In genomic region chr2:26954735-26955395, GRCm38 (mm10) we compare ENCODE assay signal across 28 mouse cellular contexts. TPM values are rescaled to one million over a fixed set of nuclear protein-coding genes. Genes with fewer than 3 reads are reported as not detected.
A peak's percentile ranks its signal among the peaks of the same experiment; 100 is the strongest.
DNase-seq lines count a peak whose midpoint lies in the region; ATAC-seq and TF ChIP-seq lines count a peak whose summit lies in the region.
"Had no signal": no experiment of that assay in that cellular context is flagged by ENCODE, and none has a peak within 500 bp of the region (broad histone marks: within the 10 kb centered on the region; RNA-seq: fewer than 3 reads in every experiment).

No protein-coding gene starts in this region.

- peaks cover 63% of the 10 kb centered on the region for H3K36me3 ChIP-seq in liver, postnatal 0 days (replicated peaks; ENCODE audit: insufficient read depth, low read length)
- H3K36me3 ChIP-seq in thymus, adult 2 months (ENCODE audit: control insufficient read depth, insufficient read depth, low read length), result peaks cover 66% of the 10 kb centered on the region

- no peak for TF ChIP-seq CTCF in liver, postnatal 0 days (IDR thresholded peaks at IDR 0.05; ENCODE audit: low read depth)
- no peak for TF ChIP-seq CTCF in thymus, adult 2 months (IDR thresholded peaks at IDR 0.05; ENCODE audit: borderline replicate concordance, control insufficient read depth, extremely low read depth, insufficient read depth, low read length, poor library complexity)

- no peak for TF ChIP-seq EP300 in liver, postnatal 0 days (IDR thresholded peaks at IDR 0.05; ENCODE audit: low read depth)

- ATAC-seq in liver, postnatal 0 days, result no peak
- ATAC-seq: forebrain, embryonic 14.5 days had no signal

- no peaks in the 10 kb centered on the region for H3K9me3 ChIP-seq in liver, postnatal 0 days (ENCODE audit: low read length)
- H3K9me3 ChIP-seq: embryonic facial prominence, embryonic 15.5 days; forebrain, embryonic 10.5 days; heart, embryonic 12.5 days; hindbrain, embryonic 10.5 days had no signal

- H3K9ac ChIP-seq in liver, postnatal 0 days (replicated peaks), result no peak overlapping the region
- H3K9ac ChIP-seq: embryonic facial prominence, embryonic 15.5 days; heart, embryonic 12.5 days had no signal

- peaks cover 4% of the 10 kb centered on the region; the same call in 1 of the 2 replicates for H3K4me1 ChIP-seq in liver, postnatal 0 days (ENCODE audit: insufficient read depth)
- peaks cover 2% of the 10 kb centered on the region; the same call in 1 of the 2 replicates for H3K4me1 ChIP-seq in thymus, adult 2 months (replicated peaks; ENCODE audit: control insufficient read depth, insufficient read depth, low read length)
- H3K4me1 ChIP-seq: embryonic facial prominence, embryonic 15.5 days; forebrain, embryonic 10.5 days; heart, embryonic 12.5 days; hindbrain, embryonic 10.5 days had no signal

- 0 out of 2 replicates have a peak overlapping the region, but pooled peaks have one; percentile 29 for H3K27ac ChIP-seq in liver, postnatal 0 days (ENCODE audit: low read depth)
- H3K27ac ChIP-seq in thymus, adult 2 months (ENCODE audit: control insufficient read depth, insufficient read depth, low read length), result peak overlapping the region; percentile 45; the same call in 1 of the 2 replicates
- H3K27ac ChIP-seq: embryonic facial prominence, embryonic 15.5 days; forebrain, embryonic 10.5 days; gastrocnemius, adult 2 months; hindbrain, embryonic 10.5 days had no signal

- H3K4me3 ChIP-seq in liver, postnatal 0 days (ENCODE audit: low read depth, low read length), result no peak overlapping the region
- no peak overlapping the region for H3K4me3 ChIP-seq in thymus, adult 2 months (ENCODE audit: control insufficient read depth, insufficient read depth, low read length)
- H3K4me3 ChIP-seq: embryonic facial prominence, embryonic 15.5 days; erythroblast, embryonic 14.5 days; forebrain, embryonic 10.5 days; gastrocnemius, adult 2 months; heart, embryonic 12.5 days; hindbrain, embryonic 10.5 days had no signal

- WGBS in liver, postnatal 0 days (ENCODE audit: insufficient replicate concordance), result 76% methylated on average over 2 of the region's 2 CpGs
- 94% methylated on average over 2 of the region's 2 CpGs for WGBS in thymus, adult 2 months

- H3K27me3 ChIP-seq in liver, postnatal 0 days (ENCODE audit: insufficient read depth, low read length), result no peaks in the 10 kb centered on the region
- no peaks in the 10 kb centered on the region for H3K27me3 ChIP-seq in thymus, adult 2 months (ENCODE audit: control insufficient read depth, insufficient read depth, low read length)
- H3K27me3 ChIP-seq: embryonic facial prominence, embryonic 15.5 days; heart, embryonic 12.5 days had no signal

- no peak for TF ChIP-seq POLR2A in thymus, adult 2 months (IDR thresholded peaks at IDR 0.05; ENCODE audit: control insufficient read depth, extremely low read depth, insufficient read depth, low read length, poor library complexity)

- no peak overlapping the region for H3K4me2 ChIP-seq in liver, postnatal 0 days (ENCODE audit: low read depth, low read length)
- H3K4me2 ChIP-seq: embryonic facial prominence, embryonic 15.5 days; heart, embryonic 12.5 days had no signal

- no peak for DNase-seq in liver, postnatal 0 days
- no peak for DNase-seq in liver
- DNase-seq in thymus, adult 2 months, result no peak
- no peak for DNase-seq in thymus, adult 18-20 months
- DNase-seq in thymus, postnatal 25 days, result peak; percentile 42
- DNase-seq in layer of hippocampus, postnatal 36 days, result no peak
- DNase-seq in adrenal gland, postnatal 10 days, result no peak
- DNase-seq: adrenal gland, adult 2 months; adrenal gland, postnatal 36 days; cerebellum, adult 11 months; cerebellum, adult 8-10 months; cerebellum, postnatal 14 days; embryo, embryonic 11 days; gastrocnemius, adult 2 months; gastrocnemius, postnatal 25 days had no signal

RNA-seq across cellular contexts. Expression of gene Rexo4, which starts 9.3 kb away (rescaled TPM):
- polyA plus RNA-seq in liver, postnatal 0 days (2015; fragmentation: Nextera tagmentation; extraction: Ambion mirVana), result 13.7 and 14.2 TPM in 2 replicates
- 49.7 and 56.2 TPM in 2 replicates for polyA plus RNA-seq in thymus, adult 2 months (2012; rRNA removed)
- total RNA-seq in layer of hippocampus, postnatal 36 days (2021), result 10 to 100 TPM; 64.8 to 74.5 TPM
- total RNA-seq in adrenal gland, postnatal 10 days (2021), result 10 to 100 TPM; 28.6 to 31.0 TPM

RNA-seq across cellular contexts. Expression of gene Adamts13, which starts 18.4 kb away (rescaled TPM):
- polyA plus RNA-seq in liver, postnatal 0 days (2015; fragmentation: Nextera tagmentation; extraction: Ambion mirVana), result 1.7 and 1.9 TPM in 2 replicates
- 1.1 and 1.2 TPM in 2 replicates for polyA plus RNA-seq in thymus, adult 2 months (2012; rRNA removed)
- total RNA-seq in layer of hippocampus, postnatal 36 days (2021), result 1 to 10 TPM in 1 of 2 experiments, under 1 TPM in 1; 0.71 to 1.7 TPM
- 1 to 10 TPM; 1.9 to 3.1 TPM for total RNA-seq in adrenal gland, postnatal 10 days (2021)
- total RNA-seq: adrenal gland, adult 2 months; adrenal gland, postnatal 36 days; common myeloid progenitor, adult 5-6 weeks; ES-E14; gastrocnemius, adult 2 months; gastrocnemius, postnatal 25 days; granulocyte monocyte progenitor cell, adult 5-6 weeks; heart, adult 8-10 months; heart, postnatal 25 days had no signal
- polyA plus RNA-seq: embryonic facial prominence, embryonic 11.5 days; erythroblast, embryonic 14.5 days; forebrain, embryonic 10.5 days; heart, embryonic 12.5 days; heart, embryonic 16.5 days; hindbrain, embryonic 10.5 days had no signal

RNA-seq across cellular contexts. Expression of gene Stkld1, which starts 21.0 kb away (rescaled TPM):
- 0.06 TPM in 1 of 2 replicates, not detected in the other for polyA plus RNA-seq in liver, postnatal 0 days (2015; fragmentation: Nextera tagmentation; extraction: Ambion mirVana)
- 0.75 and 0.96 TPM in 2 replicates for polyA plus RNA-seq in thymus, adult 2 months (2012; rRNA removed)
- total RNA-seq in layer of hippocampus, postnatal 36 days (2021), result under 1 TPM in 1 of 2 experiments, not detected in 1; 0.46 TPM
- total RNA-seq in adrenal gland, postnatal 10 days (2021), result under 1 TPM; 0.18 to 0.27 TPM
- total RNA-seq: ES-E14; gastrocnemius, adult 2 months; gastrocnemius, postnatal 25 days; heart, adult 8-10 months; heart, postnatal 25 days had no signal
- polyA plus RNA-seq: embryonic facial prominence, embryonic 11.5 days had no signal

RNA-seq across cellular contexts. Expression of gene Surf4, which starts 21.1 kb away (rescaled TPM):
- polyA plus RNA-seq in liver, postnatal 0 days (2015; fragmentation: Nextera tagmentation; extraction: Ambion mirVana), result 105 and 112 TPM in 2 replicates
- polyA plus RNA-seq in thymus, adult 2 months (2012; rRNA removed), result 410 and 472 TPM in 2 replicates
- total RNA-seq in layer of hippocampus, postnatal 36 days (2021), result 10 to 100 TPM; 59.0 to 59.6 TPM
- total RNA-seq in adrenal gland, postnatal 10 days (2021), result 100 to 1,000 TPM; 118 to 141 TPM

RNA-seq across cellular contexts. Expression of gene Surf1, which starts 38.5 kb away (rescaled TPM):
- 29.8 and 30.1 TPM in 2 replicates for polyA plus RNA-seq in liver, postnatal 0 days (2015; fragmentation: Nextera tagmentation; extraction: Ambion mirVana)
- 72.7 and 78.5 TPM in 2 replicates for polyA plus RNA-seq in thymus, adult 2 months (2012; rRNA removed)
- 10 to 100 TPM; 93.3 to 97.0 TPM for total RNA-seq in layer of hippocampus, postnatal 36 days (2021)
- total RNA-seq in adrenal gland, postnatal 10 days (2021), result 10 to 100 TPM; 78.4 to 81.5 TPM
